Mouse (Mus musculus): ENCODE data around the gene Agbl4.

DNA sequence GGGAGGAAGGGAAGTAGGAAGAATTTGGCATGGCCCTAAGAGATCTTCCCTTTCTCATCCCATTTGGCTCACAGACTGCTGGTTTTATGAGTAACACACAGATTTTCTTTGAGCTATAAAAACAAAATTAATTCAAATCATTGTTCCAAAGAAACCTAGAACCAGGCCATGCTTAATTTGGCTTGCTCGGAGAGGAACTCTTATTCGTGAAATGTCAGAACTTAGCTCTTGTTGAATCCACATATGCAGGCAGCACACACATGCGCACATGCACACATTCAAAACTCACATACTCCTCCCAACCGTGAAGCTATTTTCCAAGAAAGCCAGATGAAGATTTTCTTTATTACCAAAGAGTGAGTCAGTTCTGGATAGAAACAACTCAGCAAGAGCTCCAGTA is 621.9 kb downstream of the Agbl4 start:
- TF ChIP-seq POLR2A (IDR thresholded peaks at IDR 0.05; ENCODE audit: insufficient read depth, low read depth, low read length) (no peak), CTCF (IDR thresholded peaks at IDR 0.05; ENCODE audit: insufficient read depth, low read depth, low read length) (no peak)

All from olfactory bulb, adult 2 months (tissue).